Mouse (Mus musculus): ENCODE data around the gene Hipk2. TPM values are rescaled to one million over a fixed set of nuclear protein-coding genes. Genes with fewer than 3 reads are reported as not detected.

Gene Hipk2
- polyA plus RNA-seq, 1 experiment from 2014 or later: 25.8 TPM

DNA sequence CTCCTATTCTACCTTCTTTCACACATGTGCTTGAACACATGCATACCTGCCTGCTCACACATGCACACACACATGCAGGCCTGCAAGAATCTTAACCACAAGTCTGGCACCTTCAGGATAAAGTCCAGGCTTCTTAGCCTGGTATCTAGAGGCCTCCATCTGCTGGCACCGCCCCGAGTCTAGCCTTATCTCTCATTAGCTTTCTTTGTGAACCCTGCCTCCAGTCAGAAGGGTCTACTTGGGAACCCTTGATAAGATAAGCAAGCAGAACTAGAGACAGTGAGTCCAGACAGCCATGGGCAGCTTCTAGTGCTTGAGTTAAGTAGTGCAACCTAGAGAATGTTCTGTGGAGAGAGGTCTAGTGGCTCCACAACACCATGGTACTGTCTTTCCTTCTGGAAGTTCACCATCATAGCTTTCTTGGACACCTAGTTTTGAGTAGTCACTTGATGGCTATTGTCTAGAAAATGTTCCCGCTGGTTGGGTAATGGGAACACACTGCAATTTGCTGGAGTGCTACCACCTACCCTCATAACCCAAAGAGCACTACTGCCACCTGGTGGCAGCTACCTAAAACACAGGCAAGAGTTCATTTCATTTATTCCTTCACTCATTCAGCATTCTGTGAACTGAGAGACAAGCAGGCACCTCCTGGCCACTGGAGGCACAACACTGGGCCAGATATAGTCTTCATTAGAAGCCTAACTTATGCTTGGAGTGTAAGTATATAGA lies 35.0 kb upstream of the Hipk2 start:
- Histone ChIP-seq H3K4me1 (ENCODE audit: control insufficient read depth, insufficient read depth, low read length) (peaks cover 17% of the 10 kb centered on the region), H3K27ac (ENCODE audit: low read depth, low read length) (no peak overlapping the region), H3K27me3 (ENCODE audit: control insufficient read depth, insufficient read depth, low read length) (no peaks in the 10 kb centered on the region), H3K9me3 (ENCODE audit: control insufficient read depth, low read length) (no peaks in the 10 kb centered on the region), H3K36me3 (ENCODE audit: control insufficient read depth, insufficient read depth, low read length) (no peaks in the 10 kb centered on the region), H3K4me2 (no peak overlapping the region), H3K4me3 (ENCODE audit: low read depth, low read length) (no peak overlapping the region), H3K9ac (ENCODE audit: low read length) (no peak overlapping the region)
- DNase-seq (ENCODE audit: low spot score, missing footprints) (peak; percentile 89), ATAC-seq (ENCODE audit: low FRiP score) (peak; percentile 36; the same call in 1 of the 2 replicates)
- 70% methylated on average over 3 of the region's 3 CpGs for WGBS

DNA sequence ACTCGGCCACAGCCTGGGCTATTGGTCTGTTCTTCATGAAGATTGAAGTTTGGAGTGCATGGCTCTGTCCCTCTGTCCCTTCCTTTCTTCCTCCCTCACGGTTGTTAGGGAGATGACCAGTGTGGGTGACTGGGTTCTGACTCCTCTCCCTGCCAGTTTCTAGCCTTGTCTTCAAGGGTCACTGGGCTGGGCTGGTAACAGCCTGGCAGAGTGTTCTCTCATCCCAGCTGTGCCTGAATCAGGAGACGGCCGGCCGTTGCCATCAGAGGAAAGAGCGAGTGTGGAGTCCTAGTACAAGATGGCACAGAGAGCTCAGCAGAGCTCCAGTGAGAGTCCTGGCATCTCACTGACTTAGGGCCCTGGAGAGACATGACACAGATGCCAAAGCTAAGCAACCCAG lies 32.4 kb upstream of the Hipk2 start:
- H3K36me3 ChIP-seq (ENCODE audit: control insufficient read depth, insufficient read depth, low read length): no peaks in the 10 kb centered on the region

DNA sequence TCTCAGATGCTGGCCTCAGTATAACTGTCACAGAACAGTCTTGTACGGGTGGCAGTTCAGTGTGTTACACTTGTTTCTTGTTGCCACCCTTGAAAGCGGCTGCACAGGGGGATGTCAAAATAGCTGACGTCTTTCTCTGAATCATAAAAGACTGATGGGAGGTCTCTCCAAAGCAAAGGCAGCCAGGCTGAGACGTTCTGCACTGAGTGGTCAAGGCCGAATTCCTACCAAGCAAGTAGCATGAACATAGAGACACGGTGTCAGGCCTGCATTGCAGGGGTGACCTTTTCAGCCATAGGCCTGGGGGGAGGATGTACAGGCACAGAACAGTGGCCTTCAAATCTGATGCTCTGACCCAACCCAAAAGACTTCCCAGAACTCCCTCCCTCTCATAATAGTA lies 30.0 kb upstream of the Hipk2 start:
- WGBS: 75% methylated on average over 6 of the region's 6 CpGs
- ATAC-seq (ENCODE audit: low FRiP score) (no peak), DNase-seq (ENCODE audit: low spot score, missing footprints) (no peak)
- Histone ChIP-seq H3K27me3 (ENCODE audit: control insufficient read depth, insufficient read depth, low read length) (no peaks in the 10 kb centered on the region), H3K4me2 (no peak overlapping the region), H3K27ac (ENCODE audit: low read depth, low read length) (no peak overlapping the region), H3K9ac (ENCODE audit: low read length) (no peak overlapping the region), H3K4me3 (ENCODE audit: low read depth, low read length) (no peak overlapping the region), H3K9me3 (ENCODE audit: control insufficient read depth, low read length) (no peaks in the 10 kb centered on the region), H3K36me3 (ENCODE audit: control insufficient read depth, insufficient read depth, low read length) (no peaks in the 10 kb centered on the region), H3K4me1 (ENCODE audit: control insufficient read depth, insufficient read depth, low read length) (no peaks in the 10 kb centered on the region)

More for the DNA sequence above, 32.4 kb upstream of the Hipk2 start:
- Histone ChIP-seq H3K4me3 (ENCODE audit: low read depth, low read length) (no peak overlapping the region), H3K27me3 (ENCODE audit: control insufficient read depth, insufficient read depth, low read length) (no peaks in the 10 kb centered on the region), H3K4me1 (ENCODE audit: control insufficient read depth, insufficient read depth, low read length) (peaks cover 9% of the 10 kb centered on the region), H3K27ac (ENCODE audit: low read depth, low read length) (no peak overlapping the region), H3K4me2 (no peak overlapping the region), H3K9me3 (ENCODE audit: control insufficient read depth, low read length) (no peaks in the 10 kb centered on the region), H3K9ac (ENCODE audit: low read length) (no peak overlapping the region)
- 86% methylated on average over 6 of the region's 6 CpGs for WGBS
- ATAC-seq (ENCODE audit: low FRiP score): no peak
- no peak for DNase-seq (ENCODE audit: low spot score, missing footprints)

DNA sequence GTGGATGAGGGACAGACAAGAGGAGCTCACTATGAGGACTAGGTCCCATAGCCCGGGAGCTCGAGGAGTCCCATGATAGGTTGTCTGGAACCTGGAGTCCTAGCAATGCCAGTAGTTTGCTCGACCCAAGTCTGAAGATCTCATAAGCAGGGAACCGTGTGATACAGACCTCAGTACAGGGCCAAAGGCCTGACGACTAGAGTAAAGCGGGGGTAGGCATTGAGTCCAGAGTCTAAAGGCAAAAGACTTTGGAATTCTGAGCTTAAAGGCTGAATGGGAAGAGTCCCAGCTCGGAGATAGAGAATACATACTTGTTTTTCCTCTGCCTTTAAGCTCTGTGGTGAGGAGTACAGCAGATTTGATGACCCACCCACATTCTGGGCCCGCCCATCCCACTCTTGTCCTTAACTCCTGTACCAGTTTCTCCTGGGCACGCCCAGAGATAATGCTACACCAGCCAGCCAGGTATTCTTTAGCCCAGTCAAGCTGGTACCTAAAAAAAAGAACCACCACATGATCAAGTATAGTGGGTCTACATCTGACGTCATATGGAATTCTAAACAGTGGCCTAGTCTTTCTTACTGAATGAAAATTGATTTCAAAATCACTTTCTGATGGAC lies 27.0 kb upstream of the Hipk2 start:
- Histone ChIP-seq H3K27ac (ENCODE audit: low read depth, low read length) (no peak overlapping the region), H3K27me3 (ENCODE audit: control insufficient read depth, insufficient read depth, low read length) (no peaks in the 10 kb centered on the region), H3K4me2 (no peak overlapping the region), H3K36me3 (ENCODE audit: control insufficient read depth, insufficient read depth, low read length) (no peaks in the 10 kb centered on the region), H3K9me3 (ENCODE audit: control insufficient read depth, low read length) (no peaks in the 10 kb centered on the region), H3K9ac (ENCODE audit: low read length) (no peak overlapping the region), H3K4me3 (ENCODE audit: low read depth, low read length) (no peak overlapping the region), H3K4me1 (ENCODE audit: control insufficient read depth, insufficient read depth, low read length) (no peaks in the 10 kb centered on the region)
- WGBS: 90% methylated on average over 10 of the region's 10 CpGs
- DNase-seq (ENCODE audit: low spot score, missing footprints) (peak; percentile 47), ATAC-seq (ENCODE audit: low FRiP score) (no peak)

DNA sequence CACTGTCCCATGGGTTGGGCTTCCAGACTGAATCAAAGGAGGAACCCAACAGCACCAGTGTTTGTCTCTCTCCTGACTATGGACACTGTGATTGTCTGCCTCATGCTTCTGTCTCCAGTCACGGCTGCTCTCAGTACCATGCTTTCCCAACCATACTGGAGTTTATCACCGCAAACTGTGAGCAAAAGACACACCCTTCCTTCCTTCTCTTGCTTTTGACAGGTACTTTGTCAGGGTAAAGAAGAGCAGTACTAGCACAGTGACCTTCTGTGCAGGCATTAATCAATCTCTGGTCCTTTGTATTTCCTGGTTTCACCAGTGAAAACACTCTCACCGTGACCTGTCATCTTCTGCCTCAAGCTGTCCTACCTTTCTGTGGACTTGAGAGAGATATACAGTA lies 25.7 kb upstream of the Hipk2 start:
- no peak overlapping the region for H3K4me3 ChIP-seq (ENCODE audit: low read depth, low read length)
- no peak for ATAC-seq (ENCODE audit: low FRiP score)
- H3K4me2 ChIP-seq: no peak overlapping the region
- H3K36me3 ChIP-seq (ENCODE audit: control insufficient read depth, insufficient read depth, low read length): no peaks in the 10 kb centered on the region
- WGBS: 90% methylated on average over 3 of the region's 3 CpGs
- no peak overlapping the region for H3K27ac ChIP-seq (ENCODE audit: low read depth, low read length)
- H3K9me3 ChIP-seq (ENCODE audit: control insufficient read depth, low read length): no peaks in the 10 kb centered on the region
- no peak for DNase-seq (ENCODE audit: low spot score, missing footprints)
- no peak overlapping the region for H3K9ac ChIP-seq (ENCODE audit: low read length)
- peaks cover 4% of the 10 kb centered on the region; the same call in 1 of the 2 replicates for H3K4me1 ChIP-seq (ENCODE audit: control insufficient read depth, insufficient read depth, low read length)
- H3K27me3 ChIP-seq (ENCODE audit: control insufficient read depth, insufficient read depth, low read length): no peaks in the 10 kb centered on the region

DNA sequence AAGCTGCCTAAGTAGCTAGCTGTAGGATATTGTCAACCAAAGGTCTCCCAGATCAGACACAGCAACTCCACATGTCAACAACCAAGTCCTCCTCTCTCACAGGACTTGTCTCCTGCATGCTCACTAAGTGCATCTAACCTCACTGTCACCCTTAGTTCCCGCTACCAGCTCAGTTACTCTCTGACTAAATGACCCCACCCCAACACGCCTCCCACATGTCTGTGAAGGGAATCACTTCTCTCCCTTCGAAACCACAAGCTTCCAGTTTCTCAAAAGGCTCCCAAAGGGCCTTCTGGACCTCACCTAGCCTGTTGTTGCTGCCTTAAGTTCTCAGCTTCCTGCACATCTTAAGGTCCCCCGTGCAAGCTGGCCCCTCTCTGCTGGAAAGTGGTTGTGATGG lies 25.2 kb upstream of the Hipk2 start:
- no peaks in the 10 kb centered on the region for H3K27me3 ChIP-seq (ENCODE audit: control insufficient read depth, insufficient read depth, low read length)
- no peak overlapping the region for H3K9ac ChIP-seq (ENCODE audit: low read length)
- 82% methylated on average over 4 of the region's 4 CpGs for WGBS
- no peak overlapping the region for H3K4me3 ChIP-seq (ENCODE audit: low read depth, low read length)
- H3K4me1 ChIP-seq (ENCODE audit: control insufficient read depth, insufficient read depth, low read length): peaks cover 5% of the 10 kb centered on the region; the same call in 1 of the 2 replicates
- ATAC-seq (ENCODE audit: low FRiP score): no peak
- H3K36me3 ChIP-seq (ENCODE audit: control insufficient read depth, insufficient read depth, low read length): no peaks in the 10 kb centered on the region
- no peak for DNase-seq (ENCODE audit: low spot score, missing footprints)
- no peak overlapping the region for H3K4me2 ChIP-seq
- no peaks in the 10 kb centered on the region for H3K9me3 ChIP-seq (ENCODE audit: control insufficient read depth, low read length)
- no peak overlapping the region for H3K27ac ChIP-seq (ENCODE audit: low read depth, low read length)

DNA sequence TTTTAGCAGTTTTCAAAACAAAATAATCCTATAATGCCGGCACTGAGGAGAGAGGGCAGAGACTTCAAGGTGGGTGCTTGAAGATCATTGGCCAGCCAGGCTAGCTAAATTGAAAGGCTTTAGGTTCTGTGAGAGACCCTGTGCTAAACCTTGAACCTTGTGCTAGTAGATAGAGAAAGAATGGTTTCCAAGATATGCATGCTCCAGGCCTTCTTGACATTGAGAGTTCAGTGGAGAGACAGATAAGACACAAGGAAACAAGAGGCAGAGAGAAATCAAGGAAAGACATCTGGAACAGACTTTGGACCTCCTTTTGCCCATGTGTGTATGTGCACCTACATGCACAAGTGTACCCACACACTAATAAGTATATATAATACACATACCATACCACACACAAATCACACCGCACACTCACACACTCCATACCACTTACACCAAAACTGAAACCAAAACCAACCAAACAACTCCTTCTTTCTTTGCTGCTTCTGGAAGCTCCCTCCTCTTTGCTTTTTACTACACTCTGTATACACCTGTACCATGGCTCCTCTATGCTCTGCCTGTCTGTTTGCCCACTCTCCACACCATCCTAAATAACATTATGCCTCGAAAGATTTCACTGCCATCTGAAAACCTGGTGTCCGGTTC lies 24.6 kb upstream of the Hipk2 start:
- no peak overlapping the region for H3K4me2 ChIP-seq
- WGBS: 93% methylated on average over 4 of the region's 4 CpGs
- no peaks in the 10 kb centered on the region for H3K36me3 ChIP-seq (ENCODE audit: control insufficient read depth, insufficient read depth, low read length)
- no peaks in the 10 kb centered on the region for H3K9me3 ChIP-seq (ENCODE audit: control insufficient read depth, low read length)
- no peak overlapping the region for H3K9ac ChIP-seq (ENCODE audit: low read length)
- peaks cover 5% of the 10 kb centered on the region; the same call in 1 of the 2 replicates for H3K4me1 ChIP-seq (ENCODE audit: control insufficient read depth, insufficient read depth, low read length)
- H3K27ac ChIP-seq (ENCODE audit: low read depth, low read length): no peak overlapping the region
- ATAC-seq (ENCODE audit: low FRiP score) (no peak), DNase-seq (ENCODE audit: low spot score, missing footprints) (no peak)
- no peak overlapping the region for H3K4me3 ChIP-seq (ENCODE audit: low read depth, low read length)
- H3K27me3 ChIP-seq (ENCODE audit: control insufficient read depth, insufficient read depth, low read length): no peaks in the 10 kb centered on the region

DNA sequence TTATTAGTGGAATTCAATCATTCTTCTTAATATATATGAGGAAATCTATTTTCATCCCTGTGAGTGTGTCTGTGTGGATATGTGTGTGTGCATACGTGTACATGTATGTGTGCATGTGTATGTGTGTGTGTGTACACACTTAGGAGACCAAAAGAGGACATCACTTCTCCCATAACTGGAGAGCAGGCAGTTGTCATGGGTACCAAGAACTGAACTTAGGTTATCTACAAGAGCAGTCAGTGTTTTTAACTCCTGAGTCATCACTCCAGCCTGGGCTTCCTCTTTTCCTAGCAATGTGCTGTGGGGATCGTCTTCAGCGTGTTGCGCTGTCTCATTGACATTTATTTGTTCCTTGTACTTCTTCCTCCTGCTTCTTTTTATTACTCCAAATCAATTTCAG lies 24.1 kb upstream of the Hipk2 start:
- peaks cover 5% of the 10 kb centered on the region; the same call in 1 of the 2 replicates for H3K4me1 ChIP-seq (ENCODE audit: control insufficient read depth, insufficient read depth, low read length)
- DNase-seq (ENCODE audit: low spot score, missing footprints) (no peak), ATAC-seq (ENCODE audit: low FRiP score) (no peak)
- H3K4me3 ChIP-seq (ENCODE audit: low read depth, low read length): no peak overlapping the region
- 92% methylated on average over 4 of the region's 4 CpGs for WGBS
- H3K9me3 ChIP-seq (ENCODE audit: control insufficient read depth, low read length): no peaks in the 10 kb centered on the region
- no peaks in the 10 kb centered on the region for H3K36me3 ChIP-seq (ENCODE audit: control insufficient read depth, insufficient read depth, low read length)
- no peaks in the 10 kb centered on the region for H3K27me3 ChIP-seq (ENCODE audit: control insufficient read depth, insufficient read depth, low read length)
- H3K4me2 ChIP-seq: no peak overlapping the region
- H3K27ac ChIP-seq (ENCODE audit: low read depth, low read length): no peak overlapping the region
- H3K9ac ChIP-seq (ENCODE audit: low read length): no peak overlapping the region

DNA sequence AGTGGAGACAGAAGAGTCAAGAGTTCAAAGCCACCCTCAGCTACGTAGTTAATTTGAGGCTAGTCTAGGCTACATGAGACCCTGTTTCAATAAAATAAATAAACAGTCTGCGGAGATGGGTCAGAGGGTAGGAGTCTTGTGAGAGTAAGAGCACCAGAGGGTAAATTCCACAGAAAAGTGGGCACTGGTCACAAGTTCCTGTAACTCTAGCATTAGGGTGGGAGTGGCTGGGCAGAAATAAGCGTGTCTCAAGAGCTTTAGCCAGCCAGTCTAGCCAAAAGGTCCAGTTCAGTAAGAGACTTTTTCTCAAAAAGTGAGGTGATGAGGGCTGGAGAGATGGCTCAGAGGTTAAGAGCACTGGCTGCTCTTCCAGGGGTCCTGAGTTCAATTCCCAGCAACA lies 17.6 kb upstream of the Hipk2 start:
- no peaks in the 10 kb centered on the region for H3K36me3 ChIP-seq (ENCODE audit: control insufficient read depth, insufficient read depth, low read length)
- no peak overlapping the region for H3K4me3 ChIP-seq (ENCODE audit: low read depth, low read length)
- no peak overlapping the region for H3K27ac ChIP-seq (ENCODE audit: low read depth, low read length)
- H3K27me3 ChIP-seq (ENCODE audit: control insufficient read depth, insufficient read depth, low read length): no peaks in the 10 kb centered on the region
- DNase-seq (ENCODE audit: low spot score, missing footprints) (peak; percentile 69), ATAC-seq (ENCODE audit: low FRiP score) (no peak)
- H3K9me3 ChIP-seq (ENCODE audit: control insufficient read depth, low read length): no peaks in the 10 kb centered on the region
- 83% methylated on average over 3 of the region's 3 CpGs for WGBS
- H3K4me1 ChIP-seq (ENCODE audit: control insufficient read depth, insufficient read depth, low read length): peaks cover 5% of the 10 kb centered on the region; the same call in 1 of the 2 replicates
- H3K4me2 ChIP-seq: no peak overlapping the region
- no peak overlapping the region for H3K9ac ChIP-seq (ENCODE audit: low read length)
